Mouse (Mus musculus) right cerebral cortex, postnatal 10 days (tissue): ENCODE data around the gene Mcoln3.

Experiments used
- DNase-seq, 2 experiments: peaks; one replicate each; pipeline ENCODE4 v3.0.0; 2021; ENCODE audit warnings: low spot score in 2 of 2

Mcoln3 gene

GRCm38 (mm10) chr3:146117258-146117996 lies at the start of gene Mcoln3:
Mcoln3 (plus strand) TSS chr3:146117450.
- no peak for DNase-seq

GRCm38 (mm10) chr3:146069276-146069675 lies 48.0 kb upstream of the Mcoln3 start:
- no peak for DNase-seq

DNA sequence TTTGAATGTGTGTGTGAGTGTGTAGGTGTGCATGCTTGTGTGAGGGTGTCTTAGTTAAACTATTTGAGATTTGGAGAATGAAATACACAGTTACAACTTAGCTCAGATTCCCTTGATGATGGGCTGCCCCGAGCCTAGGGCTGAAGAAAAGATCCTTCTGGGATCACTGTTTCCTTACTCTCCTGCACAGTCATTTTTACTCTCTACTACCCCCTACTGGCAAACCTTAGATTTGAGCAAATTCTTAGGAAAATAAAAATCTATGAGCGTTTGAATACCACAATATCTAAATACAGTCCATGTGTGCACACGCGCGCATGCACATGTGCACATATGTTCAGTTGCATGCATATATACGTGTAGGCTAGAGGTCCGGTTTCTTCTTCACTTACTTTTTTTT lies 44.5 kb upstream of the Mcoln3 start:
- DNase-seq = no peak

DNA sequence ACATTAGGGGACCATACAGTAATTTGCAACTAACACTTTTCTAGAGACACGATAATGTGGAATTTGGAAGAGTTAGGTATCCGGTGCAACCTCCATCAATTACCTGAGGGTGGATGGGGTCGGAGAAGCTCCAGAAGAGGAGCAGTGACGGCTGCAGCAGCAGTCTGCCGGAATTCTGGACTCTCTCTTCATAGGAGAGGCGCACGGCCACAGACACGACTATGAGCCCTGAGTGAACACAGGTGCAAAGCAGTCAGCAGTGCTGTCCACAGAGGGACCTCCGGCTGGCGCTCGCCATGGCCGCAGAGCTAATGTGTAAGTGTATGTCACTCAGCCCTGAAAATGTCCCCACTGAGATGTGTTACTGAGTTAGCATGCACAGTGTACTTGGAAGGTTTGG lies 37.0 kb upstream of the Mcoln3 start:
- DNase-seq = peak in 1 of 2 experiments; percentile 7

DNA sequence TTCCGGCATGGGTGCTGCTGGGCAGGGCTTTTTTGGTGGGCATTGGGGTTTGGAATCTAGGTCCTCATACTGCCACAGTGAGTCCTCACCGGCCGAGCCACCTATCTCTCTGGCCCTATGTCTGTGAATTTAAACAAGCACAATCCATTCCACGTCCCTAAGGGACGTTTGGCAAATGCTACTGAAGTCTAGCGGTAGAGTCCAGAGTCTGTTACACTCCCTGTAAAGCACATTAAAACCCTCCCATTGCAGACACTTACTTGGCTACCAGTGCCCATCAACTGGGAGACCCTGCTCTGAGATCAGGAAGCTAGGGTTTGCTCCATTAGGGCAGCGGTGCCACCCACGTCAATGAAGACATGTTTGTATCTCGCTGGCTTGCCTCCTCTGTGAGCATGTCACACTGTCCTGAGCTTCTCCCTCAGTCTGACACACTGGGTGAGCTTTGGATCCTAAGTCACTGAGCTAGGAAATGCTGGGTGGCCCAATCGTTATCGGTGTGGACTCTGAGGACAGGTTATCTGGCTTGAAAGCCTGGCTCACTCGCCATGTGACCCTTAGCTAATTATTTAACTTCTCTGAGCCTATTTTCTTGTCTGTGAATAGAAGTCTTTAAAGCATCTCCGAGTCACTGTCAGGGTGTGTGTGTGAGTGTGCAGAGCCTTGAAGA lies 26.1 kb upstream of the Mcoln3 start:
- no peak for DNase-seq

GRCm38 (mm10) chr3:146095066-146095465 lies 22.2 kb upstream of the Mcoln3 start:
- DNase-seq = no peak

GRCm38 (mm10) chr3:146096986-146097385 lies 20.3 kb upstream of the Mcoln3 start:
- DNase-seq = no peak

DNA sequence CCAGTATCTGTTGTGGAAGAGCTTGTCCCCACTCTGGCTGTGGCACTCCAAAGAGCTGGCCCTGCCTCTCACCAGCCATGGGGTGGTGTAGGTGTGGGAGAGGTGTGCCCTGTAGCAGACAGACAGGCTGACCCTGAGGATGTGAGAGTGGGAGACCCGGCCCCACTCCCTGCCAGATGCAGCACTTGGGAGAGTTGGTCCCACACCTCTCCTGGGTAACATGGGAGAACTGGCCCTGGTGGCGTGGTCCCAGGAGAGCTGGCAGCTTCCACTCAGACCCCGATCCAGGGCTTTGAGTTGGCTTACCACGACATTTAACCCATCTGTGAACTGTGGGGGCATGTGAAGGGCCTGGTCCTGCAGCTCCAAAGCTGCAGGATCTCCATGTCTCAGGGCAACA lies 19.4 kb upstream of the Mcoln3 start:
- DNase-seq = no peak

DNA sequence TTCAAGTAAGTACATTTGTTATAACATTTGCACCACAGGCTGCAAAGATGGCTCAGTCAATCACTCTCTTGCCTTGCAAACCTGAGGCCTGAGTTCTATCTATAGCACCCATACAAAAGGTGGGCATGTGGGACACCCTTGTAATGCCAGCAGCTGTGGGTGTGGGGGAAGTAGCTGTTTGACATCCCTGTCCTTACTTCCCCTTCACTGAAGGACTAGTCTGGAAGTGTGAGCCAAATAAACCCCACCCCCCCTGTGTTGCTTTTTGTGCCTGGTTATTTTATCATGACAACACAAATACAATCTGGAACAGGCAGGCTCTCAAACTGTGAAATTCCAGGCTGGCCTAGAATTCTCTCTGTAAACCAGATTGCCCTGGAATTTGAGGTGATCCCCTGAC lies 17.3 kb upstream of the Mcoln3 start:
- no peak for DNase-seq

- no peak for DNase-seq
Measured at GRCm38 (mm10) chr3:146102049-146102448, 15.2 kb upstream of the Mcoln3 start.

DNA sequence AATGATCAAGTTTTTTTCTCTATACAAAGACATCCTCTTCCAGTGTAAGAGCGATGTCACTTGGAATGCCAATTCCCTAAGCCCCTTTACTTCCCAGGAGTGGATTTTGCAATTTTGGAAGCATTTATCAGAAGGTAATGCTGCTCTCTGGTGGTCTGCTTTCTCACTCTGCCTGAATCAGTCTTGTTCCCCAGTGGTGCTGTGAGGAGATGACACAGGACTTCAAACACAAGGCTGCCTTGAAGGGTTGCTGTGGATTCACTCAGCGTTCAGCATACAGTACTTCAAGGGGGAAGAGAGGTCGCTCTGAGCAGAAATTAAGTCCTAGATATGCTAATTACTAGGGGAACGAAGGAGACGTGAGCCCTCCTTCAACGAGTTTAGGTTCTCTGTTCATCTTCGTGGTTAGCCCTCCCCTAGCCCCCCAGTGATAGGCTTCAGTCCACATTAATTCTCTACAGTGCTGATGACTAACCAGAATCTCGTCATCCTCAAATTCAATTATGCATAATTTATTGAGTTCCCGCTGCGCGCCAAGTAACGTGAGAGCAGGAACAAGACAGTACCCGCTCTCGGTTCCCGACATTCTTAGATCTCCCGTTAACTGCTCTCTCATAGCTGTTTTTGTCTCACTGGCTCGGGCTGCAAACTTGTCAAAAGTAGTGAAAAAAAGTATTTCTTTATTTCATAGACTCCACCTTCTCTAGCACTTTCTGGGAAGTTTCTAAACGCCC lies 10.0 kb upstream of the Mcoln3 start:
- peak; percentile 41 to 43 for DNase-seq

DNA sequence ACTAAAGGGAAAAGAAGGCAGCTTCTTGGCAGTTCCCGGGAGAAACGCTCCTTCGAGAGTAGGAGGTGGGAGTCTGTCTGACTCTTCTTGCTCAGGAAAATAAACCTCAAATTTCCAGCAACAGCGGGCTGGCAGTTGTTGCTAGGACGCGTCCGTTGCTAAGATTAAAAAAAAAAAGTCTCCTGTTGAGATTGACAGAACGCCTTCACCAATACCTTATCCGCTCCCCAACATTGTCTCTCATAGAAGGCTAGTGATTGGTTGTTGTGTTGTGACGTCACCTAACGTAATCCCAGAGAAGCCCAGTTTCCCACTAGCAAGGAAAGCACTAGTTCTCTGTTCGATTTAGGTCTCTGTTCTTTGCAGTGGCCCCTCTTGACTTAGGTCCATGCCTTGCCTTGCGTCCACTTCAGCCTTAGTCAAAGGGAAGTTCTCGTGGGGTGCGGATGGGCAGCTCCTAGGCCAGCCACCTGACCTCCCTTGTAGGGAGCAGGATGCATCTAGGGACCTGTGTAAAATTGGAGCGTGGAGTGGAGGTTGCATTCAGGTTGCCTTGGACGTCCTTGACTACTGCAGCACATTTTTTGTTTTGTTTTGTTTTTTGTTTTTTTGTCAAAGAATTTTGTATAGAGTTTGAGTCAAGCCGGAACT lies 9.2 kb upstream of the Mcoln3 start, which contains the start of gene Wdr63:
Gene Wdr63, minus strand, starts transcription at position 210 of the 651 bp plus-strand sequence.
- peak; percentile 83 to 94 for DNase-seq

GRCm38 (mm10) chr3:146108945-146109344 lies 8.3 kb upstream of the Mcoln3 start:
- no peak for DNase-seq

GRCm38 (mm10) chr3:146110358-146110757 lies 6.9 kb upstream of the Mcoln3 start:
- no peak for DNase-seq

DNA sequence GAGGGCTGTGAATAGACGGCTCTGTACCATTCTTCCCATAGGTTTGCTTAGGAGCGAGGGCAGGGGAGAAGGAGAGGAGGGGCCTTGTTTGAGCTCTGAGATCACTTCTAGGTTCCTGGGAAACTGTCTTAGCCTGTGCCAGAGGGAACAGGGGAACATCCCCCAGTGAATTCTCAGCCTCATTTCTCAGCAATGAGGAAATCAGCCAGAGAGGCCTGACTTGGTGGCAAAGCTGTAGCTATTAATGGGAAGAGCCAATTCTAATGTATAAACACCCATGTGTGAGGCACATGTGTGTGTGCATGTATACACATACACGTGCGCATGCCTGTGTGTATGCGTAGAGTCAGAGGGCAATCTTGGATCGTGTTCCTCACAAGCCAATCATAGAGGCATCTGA lies 6.3 kb upstream of the Mcoln3 start:
- DNase-seq = no peak

DNA sequence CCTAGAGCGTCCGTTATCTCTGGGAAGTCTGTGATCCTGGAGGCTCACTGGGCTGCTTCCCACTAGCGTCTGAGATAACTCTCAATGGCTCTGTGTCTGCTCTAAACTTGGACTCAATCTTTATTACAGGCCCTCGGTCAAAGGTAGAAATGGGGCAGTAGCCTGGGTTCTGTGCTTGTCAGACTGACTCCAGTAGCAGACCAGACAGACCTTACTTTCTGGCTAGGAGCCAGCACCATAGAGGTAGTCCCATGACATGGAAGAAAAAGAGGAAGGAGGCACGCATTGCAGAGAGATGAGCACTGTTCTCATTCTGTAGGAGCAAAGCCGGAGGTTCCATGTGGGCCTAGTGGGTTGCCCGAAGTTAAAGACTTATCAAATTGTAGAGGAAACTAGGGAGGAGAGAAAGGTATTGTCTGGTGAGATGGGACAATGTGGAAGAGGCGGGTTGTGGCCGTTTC lies 777 bp downstream of the Mcoln3 start:
- DNase-seq = no peak

GRCm38 (mm10) chr3:146121310-146122124 lies 4.3 kb downstream of the Mcoln3 start:
- DNase-seq = no peak

GRCm38 (mm10) chr3:146122125-146122420 lies 4.8 kb downstream of the Mcoln3 start:
- DNase-seq = no peak

DNA sequence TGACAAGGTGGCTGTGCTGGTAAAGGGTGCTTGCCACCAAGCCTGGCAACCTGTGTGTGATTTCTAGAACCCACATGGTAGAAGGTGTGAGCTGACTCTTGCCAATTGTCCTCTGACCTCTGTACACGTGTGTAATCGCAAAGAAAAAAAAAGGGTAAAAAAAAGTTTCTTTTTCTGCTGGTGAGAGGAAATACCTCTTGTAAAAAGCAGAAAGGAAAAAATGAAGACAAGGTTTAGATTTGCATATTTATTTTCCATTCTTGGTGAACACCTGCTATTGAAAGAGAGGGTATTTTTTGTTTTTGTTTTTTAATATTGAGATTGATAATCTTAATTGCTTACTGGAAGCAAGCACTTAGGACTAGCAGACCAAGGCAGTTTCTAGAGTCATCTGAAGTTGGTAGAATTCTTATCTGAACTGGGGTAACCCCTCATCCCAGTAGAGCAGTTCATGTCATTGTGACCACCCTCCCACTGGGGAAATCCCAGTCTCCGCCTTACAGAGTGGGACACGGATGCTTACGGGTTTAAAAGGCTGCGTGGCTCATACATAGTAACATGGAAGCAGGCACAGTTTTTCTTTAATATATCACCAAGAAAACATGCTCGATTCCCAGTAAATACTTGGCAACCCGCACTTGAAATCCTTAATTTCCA lies 5.7 kb downstream of the Mcoln3 start:
- no peak for DNase-seq

- no peak for DNase-seq
Measured at GRCm38 (mm10) chr3:146123464-146123825, 6.2 kb downstream of the Mcoln3 start.

GRCm38 (mm10) chr3:146127205-146127604 lies 10.0 kb downstream of the Mcoln3 start:
- DNase-seq = no peak
